Comparison of ENCODE assay signal across 7 mouse cellular contexts in the genomic region with DNA sequence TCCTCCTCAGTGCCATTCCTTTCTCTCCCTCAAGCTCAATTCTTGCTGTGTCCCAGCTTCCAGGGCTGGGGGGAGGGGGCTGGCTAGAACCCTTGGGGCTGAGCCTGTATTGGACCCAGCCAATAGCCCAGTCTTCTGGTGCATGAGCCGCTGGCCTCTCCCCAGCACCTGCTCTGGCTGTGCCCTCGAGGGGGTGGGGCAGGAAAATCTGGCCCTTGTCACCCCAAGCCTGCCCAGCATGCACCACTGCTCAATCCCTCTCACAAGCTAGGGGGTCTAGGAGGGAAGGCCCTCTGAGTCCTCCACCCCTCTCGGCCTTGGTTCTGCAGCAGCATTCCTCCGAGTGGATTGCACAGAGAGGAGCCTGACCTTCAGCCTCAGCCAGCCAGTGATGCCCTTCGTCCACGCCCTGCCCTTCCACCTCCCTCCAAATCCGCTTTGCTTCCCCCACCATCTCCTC. TPM values are rescaled to one million over a fixed set of nuclear protein-coding genes. Genes with fewer than 3 reads are reported as not detected.
DNase-seq lines count a peak whose midpoint lies in the region; ATAC-seq and TF ChIP-seq lines count a peak whose summit lies in the region.

No protein-coding gene starts in this region.

- no peaks in the 10 kb centered on the region for H3K9me3 ChIP-seq in lung, embryonic 16.5 days (ENCODE audit: control insufficient read depth, low read length)
- H3K9me3 ChIP-seq in forebrain, embryonic 14.5 days (replicated peaks; ENCODE audit: control insufficient read depth, low read length), result no peaks in the 10 kb centered on the region
- H3K9me3 ChIP-seq in intestine, embryonic 16.5 days (ENCODE audit: control insufficient read depth, low read length), result no peaks in the 10 kb centered on the region
- H3K9me3 ChIP-seq in stomach, embryonic 16.5 days (replicated peaks; ENCODE audit: control insufficient read depth, low read length), result no peaks in the 10 kb centered on the region

- no peak for DNase-seq in lung, postnatal 10 days
- no peak for DNase-seq in forebrain, embryonic 14.5 days (ENCODE audit: low spot score)
- DNase-seq in lung, adult 2 months, result no peak

- no peak for ATAC-seq in lung, embryonic 16.5 days (ENCODE audit: low read depth)
- ATAC-seq in forebrain, embryonic 14.5 days, result no peak
- peak; percentile 5; the same call in 1 of the 2 replicates for ATAC-seq in intestine, embryonic 16.5 days
- no peak for ATAC-seq in stomach, embryonic 16.5 days (ENCODE audit: insufficient read depth, low FRiP score)
- no peak for ATAC-seq in erythroblast, adult 5-6 weeks (replicated peaks; ENCODE audit: low FRiP score, poor library complexity, severe bottlenecking)

- TF ChIP-seq CTCF in lung, adult 2 months (IDR thresholded peaks at IDR 0.05; ENCODE audit: insufficient read depth, low read length), result no peak

- no peak overlapping the region for H3K27ac ChIP-seq in lung, embryonic 16.5 days (ENCODE audit: low read length)
- no peak overlapping the region for H3K27ac ChIP-seq in forebrain, embryonic 14.5 days (ENCODE audit: low read depth, low read length)
- H3K27ac ChIP-seq in intestine, embryonic 16.5 days (ENCODE audit: low read length), result no peak overlapping the region
- no peak overlapping the region for H3K27ac ChIP-seq in stomach, embryonic 16.5 days (ENCODE audit: low read length)

- peaks cover 7% of the 10 kb centered on the region; the same call in 1 of the 2 replicates for H3K4me1 ChIP-seq in lung, embryonic 16.5 days (replicated peaks; ENCODE audit: control insufficient read depth, insufficient read depth, low read length)
- peaks cover 12% of the 10 kb centered on the region; the same call in 1 of the 2 replicates for H3K4me1 ChIP-seq in forebrain, embryonic 14.5 days (ENCODE audit: control insufficient read depth, insufficient read depth, low read length)
- peaks cover 44% of the 10 kb centered on the region for H3K4me1 ChIP-seq in intestine, embryonic 16.5 days (ENCODE audit: control insufficient read depth, insufficient read depth, low read length)
- peaks cover 20% of the 10 kb centered on the region for H3K4me1 ChIP-seq in stomach, embryonic 16.5 days (ENCODE audit: control insufficient read depth, insufficient read depth, low read length)
- H3K4me1 ChIP-seq in lung, adult 2 months (ENCODE audit: control insufficient read depth, insufficient read depth, low read length), result no peaks in the 10 kb centered on the region

- no peak overlapping the region for H3K4me3 ChIP-seq in lung, embryonic 16.5 days (ENCODE audit: low read length)
- H3K4me3 ChIP-seq in forebrain, embryonic 14.5 days (ENCODE audit: low read depth, low read length), result peak overlapping the region; percentile 27
- H3K4me3 ChIP-seq in intestine, embryonic 16.5 days (ENCODE audit: low read length), result peak overlapping the region; percentile 34
- 0 out of 2 replicates have a peak overlapping the region, but pooled peaks have one; percentile 10 for H3K4me3 ChIP-seq in stomach, embryonic 16.5 days (replicated peaks; ENCODE audit: low read length)
- no peak overlapping the region for H3K4me3 ChIP-seq in lung, adult 2 months (replicated peaks; ENCODE audit: extremely low read depth, low read depth, low read length)

- H3K27me3 ChIP-seq in lung, embryonic 16.5 days (ENCODE audit: control insufficient read depth, insufficient read depth, low read depth, low read length), result peaks cover 35% of the 10 kb centered on the region
- peaks cover 34% of the 10 kb centered on the region for H3K27me3 ChIP-seq in forebrain, embryonic 14.5 days (replicated peaks; ENCODE audit: control insufficient read depth, insufficient read depth, low read length)
- peaks cover 23% of the 10 kb centered on the region; the same call in 1 of the 2 replicates for H3K27me3 ChIP-seq in intestine, embryonic 16.5 days (replicated peaks; ENCODE audit: control insufficient read depth, insufficient read depth, low read length)
- peaks cover 26% of the 10 kb centered on the region for H3K27me3 ChIP-seq in stomach, embryonic 16.5 days (ENCODE audit: control insufficient read depth, insufficient read depth, low read length)

- no peaks in the 10 kb centered on the region for H3K36me3 ChIP-seq in lung, embryonic 16.5 days (ENCODE audit: control insufficient read depth, insufficient read depth, low read length)
- no peaks in the 10 kb centered on the region for H3K36me3 ChIP-seq in forebrain, embryonic 14.5 days (ENCODE audit: control insufficient read depth, insufficient read depth, low read length)
- H3K36me3 ChIP-seq in intestine, embryonic 16.5 days (ENCODE audit: control insufficient read depth, insufficient read depth, low read length), result no peaks in the 10 kb centered on the region
- no peaks in the 10 kb centered on the region for H3K36me3 ChIP-seq in stomach, embryonic 16.5 days (ENCODE audit: control insufficient read depth, insufficient read depth, low read length)

- H3K9ac ChIP-seq in lung, embryonic 16.5 days (ENCODE audit: low read length), result no peak overlapping the region
- peak overlapping the region; percentile 37 for H3K9ac ChIP-seq in forebrain, embryonic 14.5 days (ENCODE audit: low read length)
- peak overlapping the region; percentile 57; the same call in 1 of the 2 replicates for H3K9ac ChIP-seq in intestine, embryonic 16.5 days (ENCODE audit: low read depth, low read length)
- H3K9ac ChIP-seq in stomach, embryonic 16.5 days (ENCODE audit: low read length), result no peak overlapping the region

- no peak for TF ChIP-seq POLR2A in lung, adult 2 months (IDR thresholded peaks at IDR 0.05; ENCODE audit: borderline replicate concordance, extremely low read depth, low read depth, low read length)

- peak overlapping the region; percentile 37; the same call in 1 of the 2 replicates for H3K4me2 ChIP-seq in lung, embryonic 16.5 days (ENCODE audit: low read depth, low read length)
- H3K4me2 ChIP-seq in forebrain, embryonic 14.5 days (ENCODE audit: low read length), result peak overlapping the region; percentile 54
- peak overlapping the region; percentile 56 for H3K4me2 ChIP-seq in intestine, embryonic 16.5 days (ENCODE audit: low read depth, low read length)
- peak overlapping the region; percentile 44 for H3K4me2 ChIP-seq in stomach, embryonic 16.5 days (ENCODE audit: low read depth, low read length)

- 52% methylated on average over 7 of the region's 7 CpGs for WGBS in lung, embryonic 16.5 days
- WGBS in forebrain, embryonic 14.5 days, result 10% methylated on average over 7 of the region's 7 CpGs
- 30% methylated on average over 7 of the region's 7 CpGs for WGBS in intestine, embryonic 16.5 days
- 47% methylated on average over 7 of the region's 7 CpGs for WGBS in stomach, embryonic 16.5 days
- WGBS in lung, adult 2 months, result 31% methylated on average over 7 of the region's 7 CpGs

RNA-seq across cellular contexts. Expression of a gene that starts 12.4 kb away (rescaled TPM):
- polyA plus RNA-seq in lung, embryonic 16.5 days (2015; fragmentation: Nextera tagmentation; extraction: Ambion mirVana), result 38.5 and 38.9 TPM in 2 replicates
- 8.3 and 8.8 TPM in 2 replicates for polyA plus RNA-seq in forebrain, embryonic 14.5 days (2014; fragmentation: Nextera tagmentation; extraction: Ambion mirVana)
- polyA plus RNA-seq in intestine, embryonic 16.5 days (2015; fragmentation: Nextera tagmentation; extraction: Ambion mirVana), result 33.5 and 35.2 TPM in 2 replicates
- 41.1 and 41.2 TPM in 2 replicates for polyA plus RNA-seq in stomach, embryonic 16.5 days (2015; fragmentation: Nextera tagmentation; extraction: Ambion mirVana)
- polyA plus RNA-seq in lung, adult 2 months (2012; rRNA removed), result 31.5 and 35.0 TPM in 2 replicates
- not detected in 2 replicates for total RNA-seq in erythroblast, adult 5-6 weeks (2015; ENCODE audit: low replicate concordance)
- 1.7 TPM in 1 of 2 replicates, not detected in the other for total RNA-seq in erythroblast, adult 5-6 weeks (2017; ENCODE audit: low replicate concordance)

RNA-seq across cellular contexts. Expression of a gene that starts 27.4 kb away (rescaled TPM):
- 57.1 and 64.0 TPM in 2 replicates for polyA plus RNA-seq in lung, embryonic 16.5 days (2015; fragmentation: Nextera tagmentation; extraction: Ambion mirVana)
- polyA plus RNA-seq in forebrain, embryonic 14.5 days (2014; fragmentation: Nextera tagmentation; extraction: Ambion mirVana), result 1.3 and 1.4 TPM in 2 replicates
- polyA plus RNA-seq in intestine, embryonic 16.5 days (2015; fragmentation: Nextera tagmentation; extraction: Ambion mirVana), result 149 and 159 TPM in 2 replicates
- polyA plus RNA-seq in stomach, embryonic 16.5 days (2015; fragmentation: Nextera tagmentation; extraction: Ambion mirVana), result 166 and 194 TPM in 2 replicates
- polyA plus RNA-seq in lung, adult 2 months (2012; rRNA removed), result 107 and 185 TPM in 2 replicates
- not detected in 2 replicates for total RNA-seq in erythroblast, adult 5-6 weeks (2015; ENCODE audit: low replicate concordance)
- not detected in 2 replicates for total RNA-seq in erythroblast, adult 5-6 weeks (2017; ENCODE audit: low replicate concordance)

RNA-seq across cellular contexts. Expression of a gene that starts 48.2 kb away (rescaled TPM):
- polyA plus RNA-seq in lung, embryonic 16.5 days (2015; fragmentation: Nextera tagmentation; extraction: Ambion mirVana), result 80.5 and 92.4 TPM in 2 replicates
- polyA plus RNA-seq in forebrain, embryonic 14.5 days (2014; fragmentation: Nextera tagmentation; extraction: Ambion mirVana), result 72.4 and 76.0 TPM in 2 replicates
- polyA plus RNA-seq in intestine, embryonic 16.5 days (2015; fragmentation: Nextera tagmentation; extraction: Ambion mirVana), result 134 and 137 TPM in 2 replicates
- polyA plus RNA-seq in stomach, embryonic 16.5 days (2015; fragmentation: Nextera tagmentation; extraction: Ambion mirVana), result 104 and 127 TPM in 2 replicates
- polyA plus RNA-seq in lung, adult 2 months (2012; rRNA removed), result 106 and 125 TPM in 2 replicates
- total RNA-seq in erythroblast, adult 5-6 weeks (2015; ENCODE audit: low replicate concordance), result 2.9 and 14.4 TPM in 2 replicates
- 6.1 and 20.1 TPM in 2 replicates for total RNA-seq in erythroblast, adult 5-6 weeks (2017; ENCODE audit: low replicate concordance)

Comparison
In these comparisons a context has a peak if more than half of its experiments do, and no peak if none do; other contexts are left out.
1. H3K4me3 ChIP-seq: peak in forebrain, embryonic 14.5 days (single experiment), intestine, embryonic 16.5 days (single experiment) and stomach, embryonic 16.5 days (single experiment); none in lung, embryonic 16.5 days (single experiment) and lung, adult 2 months (single experiment).
2. H3K9ac ChIP-seq: peak in forebrain, embryonic 14.5 days (single experiment) and intestine, embryonic 16.5 days (single experiment); none in lung, embryonic 16.5 days (single experiment) and stomach, embryonic 16.5 days (single experiment).
3. RNA of a gene that starts 27.4 kb away (polyA plus RNA-seq): 166 to 194 TPM in stomach, embryonic 16.5 days, 107 to 185 TPM in lung, adult 2 months, 149 to 159 TPM in intestine, embryonic 16.5 days and 57.1 to 64.0 TPM in lung, embryonic 16.5 days; 1.3 to 1.4 TPM in forebrain, embryonic 14.5 days; every median in the first group is over 10 times any median in the second.
4. Peak in every context shown above with its lines, with median percentiles within 50 percentile points of each other: H3K4me2 ChIP-seq.